Mouse (Mus musculus): Measurements from ENCODE around the gene Ttll9.

Gene Ttll9

GRCm38 (mm10) chr2:153013724-153014515 is 51.6 kb downstream of the Ttll9 start:
- peak in 1 of 2 experiments; percentile 23 for DNase-seq (ENCODE audit: low spot score in 2 of 2)

GRCm38 (mm10) chr2:153014758-153015593 is 52.7 kb downstream of the Ttll9 start, which contains the start of gene Pdrg1:
Pdrg1 (minus strand) TSS chr2:153015427.
- peak; percentile 89 to 93 for DNase-seq (ENCODE audit: low spot score in 2 of 2)

- no peak for DNase-seq (ENCODE audit: low spot score in 2 of 2)
These were observed 53.5 kb downstream of the Ttll9 start for GRCm38 (mm10) chr2:153015804-153016203.

GRCm38 (mm10) chr2:153016786-153017185 is 54.5 kb downstream of the Ttll9 start:
- DNase-seq (ENCODE audit: low spot score in 2 of 2): no peak

GRCm38 (mm10) chr2:153019355-153019754 is 57.1 kb downstream of the Ttll9 start:
- no peak for DNase-seq (ENCODE audit: low spot score in 2 of 2)

GRCm38 (mm10) chr2:153021163-153021562 is 58.9 kb downstream of the Ttll9 start:
- DNase-seq (ENCODE audit: low spot score in 2 of 2): no peak

GRCm38 (mm10) chr2:153022855-153023254 is 60.6 kb downstream of the Ttll9 start:
- DNase-seq (ENCODE audit: low spot score in 2 of 2): no peak

- no peak for DNase-seq (ENCODE audit: low spot score in 2 of 2)
These were observed 63.8 kb downstream of the Ttll9 start for GRCm38 (mm10) chr2:153026052-153026451.

- no peak for DNase-seq (ENCODE audit: low spot score in 2 of 2)
These were observed 65.2 kb downstream of the Ttll9 start for GRCm38 (mm10) chr2:153027501-153027900.

- no peak for DNase-seq (ENCODE audit: low spot score in 2 of 2)
These were observed 68.1 kb downstream of the Ttll9 start for GRCm38 (mm10) chr2:153030422-153030821.

- no peak for DNase-seq (ENCODE audit: low spot score in 2 of 2)
These were observed 69.1 kb downstream of the Ttll9 start, which contains the start of gene Xkr7 for GRCm38 (mm10) chr2:153031126-153032082. Xkr7 (plus strand) TSS chr2:153031852.

- no peak for DNase-seq (ENCODE audit: low spot score in 2 of 2)
These were observed 70.0 kb downstream of the Ttll9 start for GRCm38 (mm10) chr2:153032083-153032842.

- no peak for DNase-seq (ENCODE audit: low spot score in 2 of 2)
These were observed 70.7 kb downstream of the Ttll9 start for GRCm38 (mm10) chr2:153032973-153033372.

GRCm38 (mm10) chr2:153033545-153034230 is 71.4 kb downstream of the Ttll9 start:
- DNase-seq (ENCODE audit: low spot score in 2 of 2): no peak

- DNase-seq (ENCODE audit: low spot score in 2 of 2): no peak
These were observed 74.4 kb downstream of the Ttll9 start for GRCm38 (mm10) chr2:153036690-153037089.

- peak in 1 of 2 experiments; percentile 15 for DNase-seq (ENCODE audit: low spot score in 2 of 2)
These were observed 81.6 kb downstream of the Ttll9 start for GRCm38 (mm10) chr2:153043886-153044285.

- DNase-seq (ENCODE audit: low spot score in 2 of 2): peak; percentile 55 to 62
These were observed 83.6 kb downstream of the Ttll9 start for GRCm38 (mm10) chr2:153045884-153046299.

- peak; percentile 25 to 29 for DNase-seq (ENCODE audit: low spot score in 2 of 2)
These were observed 85.7 kb downstream of the Ttll9 start for GRCm38 (mm10) chr2:153047828-153048465.

- DNase-seq (ENCODE audit: low spot score in 2 of 2): peak; percentile 43 to 55
These were observed 87.2 kb downstream of the Ttll9 start for GRCm38 (mm10) chr2:153049288-153049996.
